Mouse (Mus musculus) forebrain, postnatal 0 days (tissue): ENCODE measurements around the gene Ppl. TPM values are rescaled to one million over a fixed set of nuclear protein-coding genes. Genes with fewer than 3 reads are reported as not detected.

ENCODE experiments used
- ATAC-seq: fragments of 200-750 bp; cut with Nextera tagmentation; 2 replicates; pipeline ENCODE4 v1.8.0; 2017; ENCODE audit warnings: mild to moderate bottlenecking, moderate library complexity
- DNase-seq: peaks from one replicate; pipeline ENCODE4 v3.0.0-alpha.2; 2015
- H3K27ac ChIP-seq: fragments of 300-500 bp; sonication (generic); 2 replicates; pipeline ENCODE4 v1.5.1; 2014; ENCODE audit warnings: low read depth, mild to moderate bottlenecking, antibody characterized with exemption, low read length, moderate library complexity, mixed read lengths
- H3K27me3 ChIP-seq: fragments of 300-500 bp; sonication (generic); 2 replicates; pipeline ENCODE4 v1.6.1; 2014; ENCODE audit warnings: mild to moderate bottlenecking, low read length, mixed read lengths; ENCODE audit not compliant: insufficient read depth
- H3K36me3 ChIP-seq: fragments of 300-500 bp; sonication (generic); 2 replicates; pipeline ENCODE4 v1.6.1; 2014; ENCODE audit warnings: mild to moderate bottlenecking, moderate library complexity; ENCODE audit not compliant: insufficient read depth
- H3K4me1 ChIP-seq: fragments of 300-500 bp; sonication (generic); 2 replicates; pipeline ENCODE4 v1.6.1; 2014; ENCODE audit warnings: antibody characterized with exemption; ENCODE audit not compliant: insufficient read depth
- H3K4me2 ChIP-seq: fragments of 300-500 bp; sonication (generic); 2 replicates; pipeline ENCODE4 v1.6.1; 2014; ENCODE audit warnings: low read depth, mild to moderate bottlenecking, moderate library complexity
- H3K4me3 ChIP-seq: fragments of 300-500 bp; sonication (generic); 2 replicates; pipeline ENCODE4 v1.5.1; 2014; ENCODE audit warnings: low read depth, low read length, mixed read lengths
- H3K9ac ChIP-seq: fragments of 300-500 bp; sonication (generic); 2 replicates; pipeline ENCODE4 v1.6.1; 2014; ENCODE audit warnings: mild to moderate bottlenecking
- H3K9me3 ChIP-seq: fragments of 300-500 bp; sonication (generic); 2 replicates; pipeline ENCODE4 v1.6.1; 2016; ENCODE audit warnings: low read length
- CTCF ChIP-seq: sonication (generic); IDR thresholded peaks from 2 replicates; pipeline ENCODE4 v1.5.1; 2016; ENCODE audit warnings: antibody characterized with exemption, control low read depth, low read depth
- WGBS: fragments of 180-500 bp; shearing (Covaris S2); extraction: QIAGEN DNeasy Blood & Tissue Kit; methylation state at CpG from one replicate; pipeline ENCODE4 v1.1.7; 2014; 5-methylcytosine and 5-hydroxymethylcytosine counted together
- polyA plus RNA-seq: library from polyadenylated mRNA; unstranded; fragments of >200 nt; fragmentation: Nextera tagmentation; extraction: Ambion mirVana; gene quantifications from 2 replicates; pipeline ENCODE4 v1.2.1, GENCODE M21; 2015
- total RNA-seq: library from RNA; depleted of rRNA; stranded (reverse); fragments of >200 nt; gene quantifications from 2 replicates; pipeline ENCODE4 v1.2.3, GENCODE M21; 2014; rRNA removed

The Ppl gene
- total RNA-seq: 0.08 and 0.10 TPM in 2 replicates
- 0.03 and 0.07 TPM in 2 replicates for polyA plus RNA-seq

DNA sequence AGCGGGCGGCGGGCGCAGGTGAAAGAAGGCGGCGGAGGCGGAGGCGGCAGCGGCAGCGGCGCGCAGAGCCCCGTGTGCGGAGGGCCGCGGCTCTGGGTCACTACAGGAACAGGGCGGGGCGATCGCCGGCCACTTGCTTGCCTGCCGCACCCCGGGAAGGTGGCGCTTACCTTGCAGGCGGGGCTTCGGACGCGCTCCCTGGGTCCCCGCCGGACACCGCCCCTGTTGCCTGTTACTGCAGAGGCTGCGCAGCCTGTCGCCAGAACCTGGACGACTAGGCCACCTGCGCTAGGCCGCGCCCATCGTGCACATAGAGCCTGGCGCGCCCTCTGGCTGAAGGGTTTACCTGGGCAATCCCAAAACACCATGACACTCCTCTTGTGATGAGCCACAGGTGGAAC is at the start of gene Ppl:
TSS of gene Ppl (minus strand) at position 21 of the 401 bp plus-strand sequence.
- 4% methylated on average over 39 of the region's 39 CpGs for WGBS
- TF ChIP-seq CTCF: no peak
- Histone ChIP-seq H3K4me1 (no peaks in the 10 kb centered on the region), H3K9ac (no peak within 1 kb of the TSS), H3K27me3 (peaks cover 43% of the 10 kb centered on the region), H3K4me2 (peak within 1 kb of the TSS; percentile 44), H3K27ac (no peak within 1 kb of the TSS), H3K4me3 (peak within 1 kb of the TSS; percentile 26), H3K9me3 (no peaks in the 10 kb centered on the region), H3K36me3 (no peaks in the 10 kb centered on the region)
- ATAC-seq: no peak
- DNase-seq: no peak

DNA sequence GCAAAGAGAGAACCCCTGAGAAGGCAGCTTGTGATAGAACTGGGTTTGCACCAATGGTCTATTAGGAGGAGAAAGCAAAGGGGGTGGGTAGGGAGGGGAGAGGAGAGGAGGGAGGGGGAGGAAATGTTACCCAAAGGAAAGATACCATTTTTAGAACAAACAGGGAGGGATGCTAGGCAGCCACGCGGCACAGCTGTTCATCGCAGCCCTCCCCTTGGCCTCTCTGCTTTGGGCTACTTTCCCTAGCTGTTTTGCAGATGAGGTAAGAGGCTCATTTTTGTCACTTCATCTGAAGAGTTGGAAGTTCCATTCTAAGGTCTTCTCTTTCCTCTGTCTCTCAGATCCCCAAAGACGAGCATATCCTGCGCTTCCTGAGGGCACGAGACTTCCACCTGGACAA is 40.4 kb upstream of the Ppl start:
- no peaks in the 10 kb centered on the region for H3K4me1 ChIP-seq
- no peak overlapping the region for H3K9ac ChIP-seq
- H3K36me3 ChIP-seq: no peaks in the 10 kb centered on the region
- H3K27me3 ChIP-seq: no peaks in the 10 kb centered on the region
- H3K27ac ChIP-seq: no peak overlapping the region
- H3K4me3 ChIP-seq: no peak overlapping the region
- 95% methylated on average over 6 of the region's 6 CpGs for WGBS
- no peak overlapping the region for H3K4me2 ChIP-seq
- ATAC-seq (no peak), DNase-seq (no peak)
- H3K9me3 ChIP-seq: no peaks in the 10 kb centered on the region
- no peak for TF ChIP-seq CTCF

DNA sequence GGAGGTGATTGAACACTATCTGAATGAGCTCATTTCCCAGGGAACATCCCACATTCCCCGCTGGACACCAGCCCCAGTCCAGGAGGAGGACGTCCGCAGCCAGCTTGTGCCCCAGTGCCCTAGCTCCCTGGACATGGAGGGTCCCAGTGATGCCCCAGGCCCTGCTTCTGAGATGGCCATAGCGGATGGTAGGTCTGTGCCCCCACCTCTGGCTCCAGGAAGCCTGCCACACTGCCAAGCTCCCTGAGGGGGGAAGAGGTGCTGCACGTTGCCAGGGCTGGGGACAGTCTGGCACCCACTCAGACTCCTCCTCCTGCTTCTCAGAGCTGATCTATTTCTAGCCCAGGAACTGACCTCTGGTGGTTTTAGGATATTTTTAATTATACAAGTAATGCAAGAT is 36.6 kb upstream of the Ppl start:
- no peak for DNase-seq
- Histone ChIP-seq H3K9ac (no peak overlapping the region), H3K27ac (no peak overlapping the region), H3K36me3 (no peaks in the 10 kb centered on the region), H3K4me1 (no peaks in the 10 kb centered on the region), H3K27me3 (no peaks in the 10 kb centered on the region), H3K4me2 (no peak overlapping the region), H3K4me3 (no peak overlapping the region), H3K9me3 (no peaks in the 10 kb centered on the region)
- no peak for TF ChIP-seq CTCF
- WGBS: 75% methylated on average over 5 of the region's 5 CpGs
- ATAC-seq: no peak

DNA sequence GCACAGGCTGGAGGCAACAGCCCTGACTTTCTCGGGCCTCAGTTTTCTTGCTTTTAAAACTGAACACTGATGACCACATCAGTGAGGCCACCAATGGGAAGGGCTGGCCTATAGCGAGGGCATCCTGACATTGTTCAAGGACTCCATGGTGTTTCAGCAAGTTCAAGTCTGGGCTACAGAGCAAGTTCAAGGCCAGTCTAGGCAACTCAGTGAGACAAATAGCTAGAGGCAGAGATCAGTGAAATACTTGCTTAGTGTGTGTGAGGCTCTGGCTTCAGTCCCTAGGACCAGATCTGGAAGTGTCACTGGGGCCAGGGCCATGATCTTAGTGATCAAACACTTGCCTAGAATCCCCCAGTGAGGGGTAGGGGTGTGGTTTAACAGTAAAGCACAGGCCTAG is 35.8 kb upstream of the Ppl start:
- Histone ChIP-seq H3K4me3 (no peak overlapping the region), H3K9ac (no peak overlapping the region), H3K27me3 (no peaks in the 10 kb centered on the region), H3K4me2 (no peak overlapping the region), H3K9me3 (no peaks in the 10 kb centered on the region), H3K36me3 (no peaks in the 10 kb centered on the region), H3K4me1 (no peaks in the 10 kb centered on the region), H3K27ac (no peak overlapping the region)
- no peak for ATAC-seq
- no peak for TF ChIP-seq CTCF
- no peak for DNase-seq
- 89% methylated on average over 2 of the region's 2 CpGs for WGBS

DNA sequence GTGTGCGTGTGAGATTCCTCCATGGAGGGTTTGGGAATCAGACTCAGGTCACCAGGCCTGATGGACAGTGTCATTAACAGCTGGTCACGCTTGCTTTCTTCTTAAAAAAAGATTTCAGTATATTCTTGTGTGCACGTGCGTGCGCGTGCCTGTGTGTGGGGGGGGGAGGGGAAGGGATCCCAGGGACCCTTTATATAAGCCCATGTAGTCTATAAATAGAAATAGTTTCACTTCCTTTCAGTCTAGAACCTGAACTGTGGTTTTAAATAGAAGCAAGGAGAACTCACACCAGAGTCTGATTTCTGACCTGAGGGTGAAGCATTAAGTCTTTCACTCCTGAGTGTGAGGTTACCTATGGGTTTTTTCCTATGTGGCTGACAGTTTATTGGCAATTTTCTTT is 32.1 kb upstream of the Ppl start:
- no peak overlapping the region for H3K4me3 ChIP-seq
- no peak overlapping the region for H3K27ac ChIP-seq
- DNase-seq (no peak), ATAC-seq (no peak)
- no peak for TF ChIP-seq CTCF
- no peaks in the 10 kb centered on the region for H3K27me3 ChIP-seq
- no peaks in the 10 kb centered on the region for H3K36me3 ChIP-seq
- no peaks in the 10 kb centered on the region for H3K4me1 ChIP-seq
- no peak overlapping the region for H3K9ac ChIP-seq
- 87% methylated on average over 6 of the region's 6 CpGs for WGBS
- no peaks in the 10 kb centered on the region for H3K9me3 ChIP-seq
- H3K4me2 ChIP-seq: no peak overlapping the region

DNA sequence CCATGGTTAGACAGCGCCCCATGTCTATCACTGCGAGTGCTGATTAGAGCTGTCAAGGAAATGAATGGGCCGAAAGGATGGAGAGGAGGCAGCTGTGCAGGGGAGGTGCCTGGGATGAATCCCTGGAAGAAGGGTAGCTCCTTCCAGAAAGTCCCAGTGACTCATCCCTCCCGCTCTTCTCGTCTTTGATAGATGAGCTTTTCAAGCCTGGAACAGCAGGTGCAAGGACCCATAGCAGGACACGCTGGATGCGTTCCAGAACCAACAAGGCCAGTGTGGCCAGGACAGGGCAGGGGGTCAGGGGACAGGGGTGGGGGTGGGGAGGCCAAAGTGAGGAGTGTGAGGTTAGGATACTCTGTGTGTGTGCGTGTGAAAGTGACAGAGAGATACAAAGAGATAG is 27.0 kb upstream of the Ppl start:
- no peak overlapping the region for H3K4me2 ChIP-seq
- DNase-seq (no peak), ATAC-seq (no peak)
- H3K27ac ChIP-seq: no peak overlapping the region
- H3K27me3 ChIP-seq: no peaks in the 10 kb centered on the region
- no peaks in the 10 kb centered on the region for H3K9me3 ChIP-seq
- H3K9ac ChIP-seq: no peak overlapping the region
- H3K4me1 ChIP-seq: no peaks in the 10 kb centered on the region
- no peak for TF ChIP-seq CTCF
- 88% methylated on average over 8 of the region's 8 CpGs for WGBS
- H3K36me3 ChIP-seq: no peaks in the 10 kb centered on the region
- H3K4me3 ChIP-seq: no peak overlapping the region

DNA sequence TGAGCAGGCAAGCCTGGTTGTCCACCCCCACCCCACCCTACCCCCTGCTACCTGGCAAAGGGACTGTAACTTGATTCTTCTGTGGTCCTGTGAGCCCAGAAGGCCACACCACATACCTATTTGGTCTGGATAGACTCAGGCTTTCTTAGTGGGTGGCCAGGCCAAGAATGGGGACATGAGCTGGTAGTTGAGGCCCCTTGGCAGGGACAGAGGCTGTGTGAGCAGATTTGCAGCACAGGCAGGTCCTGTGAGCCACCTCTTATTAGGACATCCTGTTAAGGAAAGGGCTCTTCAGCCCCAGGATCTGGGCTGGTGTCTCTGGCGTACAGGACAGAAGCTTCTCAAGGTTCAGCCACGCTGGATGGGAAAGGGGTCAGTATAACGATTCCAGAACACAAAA is 24.9 kb upstream of the Ppl start:
- Histone ChIP-seq H3K36me3 (no peaks in the 10 kb centered on the region), H3K27me3 (no peaks in the 10 kb centered on the region), H3K4me1 (no peaks in the 10 kb centered on the region), H3K4me3 (no peak overlapping the region), H3K9me3 (no peaks in the 10 kb centered on the region), H3K27ac (no peak overlapping the region), H3K4me2 (no peak overlapping the region), H3K9ac (no peak overlapping the region)
- DNase-seq (no peak), ATAC-seq (no peak)
- 88% methylated on average over 3 of the region's 3 CpGs for WGBS
- no peak for TF ChIP-seq CTCF

DNA sequence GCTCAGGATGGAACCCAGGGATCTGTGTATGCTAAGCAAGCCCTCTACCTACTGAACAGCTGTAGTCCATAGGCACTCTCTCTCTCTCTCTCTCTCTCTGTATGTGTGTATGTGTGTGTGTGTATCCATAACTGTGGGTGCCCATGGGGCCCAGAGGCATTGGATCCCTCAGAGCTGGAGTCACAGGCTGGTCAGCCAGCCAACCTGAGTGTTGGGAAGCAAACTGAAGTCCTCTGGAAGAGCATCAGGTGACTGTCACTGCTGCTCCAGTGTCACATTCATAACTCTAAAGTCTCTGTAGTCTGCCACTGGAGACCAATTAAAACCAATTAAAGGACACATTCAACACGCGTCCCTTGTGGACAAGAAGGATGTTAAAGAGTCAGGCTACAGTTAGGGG is 24.3 kb upstream of the Ppl start:
- no peak overlapping the region for H3K4me2 ChIP-seq
- H3K27ac ChIP-seq: no peak overlapping the region
- no peak overlapping the region for H3K9ac ChIP-seq
- H3K9me3 ChIP-seq: no peaks in the 10 kb centered on the region
- no peaks in the 10 kb centered on the region for H3K27me3 ChIP-seq
- no peak for TF ChIP-seq CTCF
- no peaks in the 10 kb centered on the region for H3K36me3 ChIP-seq
- no peak overlapping the region for H3K4me3 ChIP-seq
- WGBS: 66% methylated on average over 2 of the region's 2 CpGs
- DNase-seq (no peak), ATAC-seq (no peak)
- no peaks in the 10 kb centered on the region for H3K4me1 ChIP-seq
